Mouse (Mus musculus) MEL (cell line): Measurements from ENCODE around the gene Rnf130. TPM values are rescaled to one million over a fixed set of nuclear protein-coding genes. Genes with fewer than 3 reads are reported as not detected.

Experiments used
- DNase-seq: peaks from one replicate; pipeline ENCODE4 v3.0.0; 2011; ENCODE audit warnings: low read depth, low spot score
- H3K27ac ChIP-seq: 2 replicates; pipeline ENCODE4 v1.5.1; 2012; ENCODE audit warnings: low read depth, mild to moderate bottlenecking, control low read depth, low read length, moderate library complexity; ENCODE audit not compliant: control insufficient read depth
- H3K27me3 ChIP-seq, 2 experiments: fragments of 150-350 bp in 1 of 2; sonication (generic) in 1 of 2; 2 replicates each; pipeline ENCODE4 v1.6.1; 2012; ENCODE audit warnings: low read length in 2 of 2, mild to moderate bottlenecking in 2 of 2, improper control_type of control experiment in 1 of 2, moderate library complexity in 1 of 2; ENCODE audit not compliant: insufficient read depth in 2 of 2, control insufficient read depth in 1 of 2
- H3K36me3 ChIP-seq, 2 experiments: 2 replicates each; pipeline ENCODE4 v1.6.1; 2012 to 2014; ENCODE audit warnings: low read length in 2 of 2, improper control_type of control experiment in 1 of 2, inconsistent platforms in 1 of 2, mild to moderate bottlenecking in 1 of 2; ENCODE audit not compliant: insufficient read depth in 2 of 2, control insufficient read depth in 1 of 2
- H3K4me1 ChIP-seq, 2 experiments: fragments of 150-350 bp in 1 of 2; sonication (generic) in 1 of 2; 2 replicates each; pipeline ENCODE4 v1.6.1; 2012; ENCODE audit warnings: low read length in 2 of 2, improper control_type of control experiment in 1 of 2, mild to moderate bottlenecking in 1 of 2; ENCODE audit not compliant: insufficient read depth in 2 of 2, control insufficient read depth in 1 of 2
- H3K4me3 ChIP-seq, 2 experiments: fragments of 150-350 bp in 1 of 2; sonication (generic) in 1 of 2; 2 replicates each; pipeline ENCODE4 v1.5.1; 2012; ENCODE audit warnings: low read depth in 2 of 2, low read length in 2 of 2, mild to moderate bottlenecking in 2 of 2, moderate library complexity in 2 of 2, control low read depth in 1 of 2, improper control_type of control experiment in 1 of 2; ENCODE audit not compliant: control insufficient read depth in 1 of 2, insufficient read depth in 1 of 2
- H3K79me2 ChIP-seq: 2 replicates; pipeline ENCODE4 v1.6.1; 2012; ENCODE audit warnings: mild to moderate bottlenecking, low read length, moderate library complexity; ENCODE audit not compliant: control insufficient read depth, poor library complexity, insufficient read depth
- H3K9ac ChIP-seq: 2 replicates; pipeline ENCODE4 v1.6.1; 2012; ENCODE audit warnings: low read depth, mild to moderate bottlenecking, control low read depth, low read length, moderate library complexity; ENCODE audit not compliant: control insufficient read depth, poor library complexity, severe bottlenecking
- H3K9me3 ChIP-seq: fragments of 150-350 bp; sonication (generic); replicated peaks from 2 replicates; pipeline ENCODE4 v1.6.1; 2012; ENCODE audit warnings: mild to moderate bottlenecking, low read length, improper control_type of control experiment, moderate library complexity; ENCODE audit not compliant: insufficient read depth
- CHD2 ChIP-seq: IDR thresholded peaks from 2 replicates; pipeline ENCODE4 v1.6.1; 2011; ENCODE audit warnings: low read length, improper control_type of control experiment
- E2F4 ChIP-seq: IDR thresholded peaks from 2 replicates; pipeline ENCODE4 v1.6.1; 2011; ENCODE audit warnings: low read depth, low read length, improper control_type of control experiment, borderline replicate concordance
- ELF1 ChIP-seq: IDR thresholded peaks from 2 replicates; pipeline ENCODE4 v1.6.1; 2014; ENCODE audit warnings: low read depth, mild to moderate bottlenecking, inconsistent platforms, low read length, improper control_type of control experiment, moderate library complexity
- EP300 ChIP-seq, 2 experiments: IDR thresholded peaks; 2 replicates each; pipeline ENCODE4 v1.6.1; 2011; ENCODE audit warnings: improper control_type of control experiment in 2 of 2, low read length in 2 of 2, low read depth in 1 of 2, mild to moderate bottlenecking in 1 of 2
- ETS1 ChIP-seq: IDR thresholded peaks from 2 replicates; pipeline ENCODE4 v1.6.1; 2012; ENCODE audit warnings: low read depth, mild to moderate bottlenecking, inconsistent platforms, low read length, improper control_type of control experiment, moderate library complexity
- GATA1 ChIP-seq: IDR thresholded peaks from 2 replicates; pipeline ENCODE4 v1.6.1; 2011; ENCODE audit warnings: low read depth, low read length, improper control_type of control experiment
- HCFC1 ChIP-seq: IDR thresholded peaks from 2 replicates; pipeline ENCODE4 v1.6.1; 2012; ENCODE audit warnings: low read depth, mild to moderate bottlenecking, inconsistent platforms, low read length, improper control_type of control experiment, moderate library complexity
- JUND ChIP-seq: IDR thresholded peaks from 2 replicates; pipeline ENCODE4 v1.6.1; 2011; ENCODE audit warnings: low read depth, mild to moderate bottlenecking, improper control_type of control experiment, low read length
- KAT2A ChIP-seq: conservative IDR thresholded peaks from 2 replicates; pipeline ENCODE4 v1.6.1; 2012; ENCODE audit warnings: low read depth, low read length, improper control_type of control experiment, inconsistent platforms
- MAFK ChIP-seq: IDR thresholded peaks from 2 replicates; pipeline ENCODE4 v1.6.1; 2011; ENCODE audit warnings: low read depth, mild to moderate bottlenecking, low read length, improper control_type of control experiment, borderline replicate concordance
- MAX ChIP-seq: IDR thresholded peaks from 2 replicates; pipeline ENCODE4 v1.6.1; 2011; ENCODE audit warnings: low read length, improper control_type of control experiment
- MAZ ChIP-seq: IDR thresholded peaks from 2 replicates; pipeline ENCODE4 v1.6.1; 2012; ENCODE audit warnings: low read depth, mild to moderate bottlenecking, inconsistent platforms, low read length, improper control_type of control experiment
- MEF2A ChIP-seq: IDR thresholded peaks from 2 replicates; pipeline ENCODE4 v1.6.1; 2014; ENCODE audit warnings: low read depth, mild to moderate bottlenecking, inconsistent platforms, low read length, improper control_type of control experiment; ENCODE audit not compliant: poor library complexity, insufficient replicate concordance, severe bottlenecking; ENCODE audit errors: extremely low read depth
- MXI1 ChIP-seq: IDR thresholded peaks from 2 replicates; pipeline ENCODE4 v1.6.1; 2011; ENCODE audit warnings: mild to moderate bottlenecking, low read depth, low read length, improper control_type of control experiment
- MYB ChIP-seq: IDR thresholded peaks from 2 replicates; pipeline ENCODE4 v1.6.1; 2011; ENCODE audit warnings: mild to moderate bottlenecking, low read depth, low read length, improper control_type of control experiment
- MYC ChIP-seq: IDR thresholded peaks from 2 replicates; pipeline ENCODE4 v1.6.1; 2011; ENCODE audit warnings: low read depth, mild to moderate bottlenecking, low read length, improper control_type of control experiment, moderate library complexity
- NELFE ChIP-seq: IDR thresholded peaks from 2 replicates; pipeline ENCODE4 v1.6.1; 2011; ENCODE audit warnings: low read depth, low read length, improper control_type of control experiment
- NRF1 ChIP-seq: IDR thresholded peaks from 2 replicates; pipeline ENCODE4 v1.6.1; 2014; ENCODE audit warnings: low read depth, mild to moderate bottlenecking, inconsistent platforms, low read length, improper control_type of control experiment, moderate library complexity; ENCODE audit not compliant: poor library complexity, insufficient read depth, severe bottlenecking
- POLR2A ChIP-seq, 2 experiments: IDR thresholded peaks; 2 replicates each; pipeline ENCODE4 v1.6.1; 2011 to 2012; ENCODE audit warnings: low read length in 2 of 2, mild to moderate bottlenecking in 2 of 2, control low read depth in 1 of 2, improper control_type of control experiment in 1 of 2, low read depth in 1 of 2, moderate library complexity in 1 of 2; ENCODE audit not compliant: control insufficient read depth in 1 of 2, insufficient read depth in 1 of 2, poor library complexity in 1 of 2
- POLR2AphosphoS5 ChIP-seq: IDR thresholded peaks from 2 replicates; pipeline ENCODE4 v1.6.1; 2012; ENCODE audit warnings: low read depth, borderline replicate concordance, mild to moderate bottlenecking, inconsistent platforms, low read length, moderate library complexity, mixed read lengths
- RAD21 ChIP-seq: IDR thresholded peaks from 2 replicates; pipeline ENCODE4 v1.6.1; 2011; ENCODE audit warnings: mild to moderate bottlenecking, low read depth, low read length, improper control_type of control experiment
- RCOR1 ChIP-seq: IDR thresholded peaks from 2 replicates; pipeline ENCODE4 v1.6.1; 2012; ENCODE audit warnings: low read depth, mild to moderate bottlenecking, inconsistent platforms, low read length, improper control_type of control experiment
- SIN3A ChIP-seq: IDR thresholded peaks from 2 replicates; pipeline ENCODE4 v1.6.1; 2012; ENCODE audit warnings: low read length, improper control_type of control experiment, inconsistent platforms
- TAL1 ChIP-seq: IDR thresholded peaks from 2 replicates; pipeline ENCODE4 v1.6.1; 2012; ENCODE audit warnings: mild to moderate bottlenecking, inconsistent platforms, low read length, moderate library complexity, mixed read lengths
- TBP ChIP-seq: IDR thresholded peaks from 2 replicates; pipeline ENCODE4 v1.8.0; 2011; ENCODE audit warnings: low read depth, low read length, improper control_type of control experiment
- TCF12 ChIP-seq: IDR thresholded peaks from 2 replicates; pipeline ENCODE4 v1.6.1; 2014; ENCODE audit warnings: low read depth, mild to moderate bottlenecking, inconsistent platforms, low read length, improper control_type of control experiment, moderate library complexity
- USF1 ChIP-seq: IDR thresholded peaks from 2 replicates; pipeline ENCODE4 v1.6.1; 2014; ENCODE audit warnings: low read depth, mild to moderate bottlenecking, inconsistent platforms, low read length, improper control_type of control experiment, moderate library complexity
- ZC3H11A ChIP-seq: IDR thresholded peaks from 2 replicates; pipeline ENCODE4 v1.6.1; 2012; ENCODE audit warnings: low read depth, mild to moderate bottlenecking, inconsistent platforms, low read length, improper control_type of control experiment
- ZMIZ1 ChIP-seq: IDR thresholded peaks from 2 replicates; pipeline ENCODE4 v1.6.1; 2012; ENCODE audit warnings: low read depth, mild to moderate bottlenecking, inconsistent platforms, low read length, improper control_type of control experiment, moderate library complexity
- ZNF384 ChIP-seq: IDR thresholded peaks from 2 replicates; pipeline ENCODE4 v1.6.1; 2012; ENCODE audit warnings: low read depth, mild to moderate bottlenecking, inconsistent platforms, low read length, improper control_type of control experiment
- polyA plus RNA-seq, 2 experiments: library from polyadenylated mRNA; stranded (reverse) in 1 of 2; unstranded in 1 of 2; fragments of >175 nt in 1 of 2; fragments of >200 nt in 1 of 2; gene quantifications; 2 replicates each; pipeline versions ENCODE4 v1.2.1 to v1.2.4; 2012; ENCODE audit warnings: low replicate concordance in 2 of 2, low read depth in 1 of 2; ENCODE audit not compliant: insufficient read length in 2 of 2, insufficient read depth in 1 of 2, missing spikeins in 1 of 2
- total RNA-seq: library from RNA; depleted of rRNA; stranded (reverse); fragments of 300-350 nt; gene quantifications from 2 replicates; pipeline ENCODE4 v1.2.3, GENCODE M21; 2012

The Rnf130 gene
- total and polyA plus RNA-seq, 3 experiments = 59.5 to 507 (median 78.2) TPM

DNA sequence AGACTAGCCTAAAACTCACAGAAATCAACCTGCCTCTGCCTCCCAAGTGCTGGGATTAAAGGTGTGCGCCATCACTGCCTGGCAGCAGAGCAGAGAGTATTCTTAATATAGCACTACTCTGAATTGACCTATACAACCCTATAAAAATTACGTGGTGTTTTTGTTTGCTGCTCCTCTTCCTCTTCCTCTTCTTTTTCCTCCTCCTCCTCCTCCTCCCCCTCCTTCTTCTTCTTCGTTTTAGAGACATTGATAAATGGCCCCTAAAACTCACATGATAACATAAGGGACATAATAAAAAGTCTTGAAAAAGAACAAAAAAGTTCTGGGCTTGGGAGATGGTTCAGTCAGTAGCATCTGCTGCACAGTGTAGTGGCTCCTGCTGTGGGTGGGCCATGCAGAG is 16.0 kb downstream of the Rnf130 start:
- Histone ChIP-seq H3K27me3 (no peaks in the 10 kb centered on the region), H3K79me2 (peaks cover 17% of the 10 kb centered on the region), H3K4me1 (peaks cover 51 to 57% of the 10 kb centered on the region in 2 experiments), H3K9ac (peak overlapping the region; percentile 49), H3K36me3 (peaks cover 0 to 79% of the 10 kb centered on the region in 2 experiments; a peak in 2 of 4 replicates)
- no peak for TF ChIP-seq E2F4
- 0 out of 2 replicates have a peak, but pooled peaks have one; percentile 19 for TF ChIP-seq MYC
- no peak for TF ChIP-seq TBP
- no peak for TF ChIP-seq HCFC1
- 0 out of 2 replicates have a peak, but pooled peaks have one; percentile 12 for TF ChIP-seq TCF12
- TF ChIP-seq USF1 = no peak
- peak; percentile 62; the same call in 1 of the 2 replicates for TF ChIP-seq SIN3A
- TF ChIP-seq MAX = no peak
- no peak for TF ChIP-seq MAFK
- TF ChIP-seq EP300 (IDR thresholded peaks at IDR 0.05; ENCODE audit: low read depth in 1 of 2, low read length in 2 of 2) = peak in 1 of 2 experiments; percentile 33; a peak in 3 of 4 replicates
- no peak; the same call in 1 of the 2 replicates for TF ChIP-seq NELFE
- no peak for TF ChIP-seq ZMIZ1
- TF ChIP-seq MXI1 = no peak
- no peak for TF ChIP-seq MEF2A
- no peak for TF ChIP-seq ZC3H11A
- no peak for TF ChIP-seq NRF1
- no peak for TF ChIP-seq CHD2
- no peak for TF ChIP-seq RAD21
- no peak for TF ChIP-seq JUND
- peak; percentile 14; the same call in 1 of the 2 replicates for TF ChIP-seq ZNF384
- TF ChIP-seq ETS1 = peak; percentile 55; the same call in 1 of the 2 replicates
- no peak for TF ChIP-seq MYB
- peak; percentile 26; the same call in 1 of the 2 replicates for TF ChIP-seq RCOR1
- TF ChIP-seq TAL1 = no peak
- TF ChIP-seq MAZ = peak; percentile 56; the same call in 1 of the 2 replicates
- peak; percentile 26; the same call in 1 of the 2 replicates for TF ChIP-seq ELF1
- TF ChIP-seq KAT2A = no peak
- no peak for TF ChIP-seq POLR2A (IDR thresholded peaks at IDR 0.05; ENCODE audit: control insufficient read depth in 1 of 2, insufficient read depth in 1 of 2, low read depth in 1 of 2, low read length in 2 of 2, poor library complexity in 1 of 2)
- 0 out of 2 replicates have a peak, but pooled peaks have one; percentile 5 for TF ChIP-seq GATA1
- TF ChIP-seq POLR2AphosphoS5 = no peak
- TF ChIP-seq, all 39 proteins: peak for 10
- H3K9me3 ChIP-seq = no peaks in the 10 kb centered on the region
- peak overlapping the region; percentile 100 for H3K27ac ChIP-seq
- H3K4me3 ChIP-seq = peak overlapping the region; percentile 29 to 33
- no peak for DNase-seq
